In the genomic region with DNA sequence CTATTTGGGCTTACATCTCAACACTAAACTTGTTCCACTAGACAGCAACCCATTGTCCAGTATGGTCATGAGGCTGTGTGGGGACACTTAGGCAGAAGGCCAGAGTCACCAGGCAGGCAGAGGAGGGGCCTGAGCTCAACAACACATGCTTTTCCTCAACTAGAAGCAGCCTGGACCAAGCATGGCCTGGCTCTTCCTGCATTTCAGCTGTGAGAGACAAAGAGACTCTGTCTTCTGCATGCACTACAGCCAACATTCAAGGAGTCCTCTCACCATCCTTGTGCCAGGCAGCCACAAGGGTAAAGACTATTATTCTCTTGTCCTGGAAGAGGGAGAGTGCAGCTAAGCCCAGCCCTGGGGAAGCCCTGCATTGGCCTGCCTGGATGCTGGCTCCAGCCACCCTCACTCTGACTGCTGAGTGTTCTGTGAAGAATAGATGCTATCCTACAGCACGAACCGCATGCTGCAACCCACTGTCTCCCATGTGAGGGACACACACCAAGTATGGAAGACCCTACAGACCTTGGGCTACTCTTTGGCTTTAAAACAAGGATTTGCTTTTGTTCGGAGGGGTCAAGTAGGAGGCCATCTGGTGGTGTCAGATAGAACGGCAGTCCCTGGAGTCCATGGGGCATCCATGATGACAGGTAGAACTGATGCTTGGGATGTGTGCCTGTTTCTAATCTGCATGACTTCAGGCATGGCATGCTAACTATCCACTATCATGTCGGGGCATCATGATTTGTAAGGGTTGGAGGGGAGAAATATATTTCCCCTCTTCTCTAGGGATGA, we compare ENCODE assay signal across 12 mouse cellular contexts. TPM values are rescaled to one million over a fixed set of nuclear protein-coding genes. Genes with fewer than 3 reads are reported as not detected.
DNase-seq lines count a peak whose midpoint lies in the region; ATAC-seq and TF ChIP-seq lines count a peak whose summit lies in the region.
"Had no signal": no experiment of that assay in that cellular context is flagged by ENCODE, and none has a peak within 500 bp of the region (broad histone marks: within the 10 kb centered on the region; RNA-seq: fewer than 3 reads in every experiment).

No protein-coding gene starts in this region.

- peaks cover 39% of the 10 kb centered on the region for H3K36me3 ChIP-seq in stomach, postnatal 0 days (ENCODE audit: control insufficient read depth, insufficient read depth, low read length)
- H3K36me3 ChIP-seq: G1E had no signal

- H3K27me3 ChIP-seq in stomach, postnatal 0 days (ENCODE audit: control insufficient read depth, insufficient read depth, low read length): no peaks in the 10 kb centered on the region
- H3K27me3 ChIP-seq: lung, embryonic 15.5 days had no signal

- H3K4me3 ChIP-seq in gastrocnemius, adult 2 months: no peak overlapping the region
- no peak overlapping the region for H3K4me3 ChIP-seq in lung, adult 2 months (replicated peaks; ENCODE audit: extremely low read depth, low read depth, low read length)
- no peak overlapping the region for H3K4me3 ChIP-seq in cortical plate, adult 2 months (ENCODE audit: insufficient read depth, low read length)
- no peak overlapping the region for H3K4me3 ChIP-seq in stomach, postnatal 0 days (ENCODE audit: low read depth, low read length)
- H3K4me3 ChIP-seq: lung, embryonic 15.5 days had no signal

- peak; percentile 51 for TF ChIP-seq CTCF in gastrocnemius, adult 2 months (IDR thresholded peaks at IDR 0.05)
- TF ChIP-seq CTCF in lung, adult 2 months (IDR thresholded peaks at IDR 0.05; ENCODE audit: insufficient read depth, low read length): peak; percentile 29; the same call in 1 of the 2 replicates
- TF ChIP-seq CTCF in cortical plate, adult 2 months (IDR thresholded peaks at IDR 0.05; ENCODE audit: extremely low read depth, insufficient read depth, low read length): peak; percentile 32; the same call in 1 of the 2 replicates
- TF ChIP-seq CTCF in stomach, postnatal 0 days (IDR thresholded peaks at IDR 0.05; ENCODE audit: low read depth): peak; percentile 60

- H3K27ac ChIP-seq in gastrocnemius, adult 2 months: no peak overlapping the region
- H3K27ac ChIP-seq in cortical plate, adult 2 months (ENCODE audit: insufficient read depth, low read length): peak overlapping the region; percentile 89
- no peak overlapping the region for H3K27ac ChIP-seq in stomach, postnatal 0 days (replicated peaks)
- H3K27ac ChIP-seq: lung, embryonic 15.5 days had no signal

- no peak overlapping the region for H3K4me2 ChIP-seq in stomach, postnatal 0 days (replicated peaks; ENCODE audit: low read depth)
- H3K4me2 ChIP-seq: lung, embryonic 15.5 days had no signal

- no peak overlapping the region for H3K9ac ChIP-seq in stomach, postnatal 0 days (ENCODE audit: low read length)
- H3K9ac ChIP-seq: lung, embryonic 15.5 days had no signal

- intact Hi-C loops in gastrocnemius, adult 2 months (cut with DNase I): loop anchor here (10.0 kb wide), 1 partner anchor 100 kb away; no protein-coding TSS in a partner anchor

- no peak for ATAC-seq in stomach, postnatal 0 days (ENCODE audit: low FRiP score, low TSS enrichment)

- TF ChIP-seq POLR2A in lung, adult 2 months (IDR thresholded peaks at IDR 0.05; ENCODE audit: borderline replicate concordance, extremely low read depth, low read depth, low read length): no peak
- no peak for TF ChIP-seq POLR2A in cortical plate, adult 2 months (IDR thresholded peaks at IDR 0.05; ENCODE audit: extremely low read depth, insufficient read depth, low read length)

- no peaks in the 10 kb centered on the region for H3K4me1 ChIP-seq in lung, adult 2 months (ENCODE audit: control insufficient read depth, insufficient read depth, low read length)
- no peaks in the 10 kb centered on the region for H3K4me1 ChIP-seq in cortical plate, adult 2 months (ENCODE audit: control insufficient read depth, insufficient read depth, low read length)
- no peaks in the 10 kb centered on the region for H3K4me1 ChIP-seq in stomach, postnatal 0 days (replicated peaks; ENCODE audit: control insufficient read depth, insufficient read depth)
- H3K4me1 ChIP-seq: lung, embryonic 15.5 days had no signal

- no peak for TF ChIP-seq EP300 in stomach, postnatal 0 days (optimal IDR thresholded peaks at IDR 0.05)

- no peaks in the 10 kb centered on the region for H3K9me3 ChIP-seq in stomach, postnatal 0 days (ENCODE audit: control insufficient read depth, low read length)
- H3K9me3 ChIP-seq: G1E; lung, embryonic 15.5 days had no signal

- 78% methylated on average over 5 of the region's 5 CpGs for WGBS in lung, adult 2 months
- WGBS in stomach, postnatal 0 days: 80% methylated on average over 5 of the region's 5 CpGs

- no peak for DNase-seq in gastrocnemius, adult 2 months
- no peak for DNase-seq in gastrocnemius, adult 8-10 months (ENCODE audit: low spot score in 2 of 2)
- DNase-seq in lung, adult 2 months: no peak
- no peak for DNase-seq in lung, postnatal 4 days
- no peak for DNase-seq in stomach, postnatal 0 days (ENCODE audit: low spot score)
- no peak for DNase-seq in thymus, postnatal 4 days
- no peak for DNase-seq in urinary bladder, postnatal 4 days (ENCODE audit: low spot score in 2 of 2)
- DNase-seq: adrenal gland, postnatal 25 days; kidney, postnatal 36 days had no signal

RNA-seq across cellular contexts. Expression of a gene that starts 42.2 kb away (rescaled TPM):
- total RNA-seq in gastrocnemius, adult 2 months (2021): 10 to 100 TPM; 46.7 to 55.3 TPM
- total RNA-seq in gastrocnemius, adult 8-10 months (2022): 10 to 100 TPM; 46.6 to 49.7 (median 47.6) TPM
- polyA plus RNA-seq in lung, adult 2 months (2012; rRNA removed): 69.0 and 71.5 TPM in 2 replicates
- 61.4 and 63.3 TPM in 2 replicates for polyA plus RNA-seq in cortical plate, adult 2 months (2012; rRNA removed)
- polyA plus RNA-seq in stomach, postnatal 0 days (2015; fragmentation: Nextera tagmentation; extraction: Ambion mirVana): 54.4 and 55.6 TPM in 2 replicates
- polyA plus RNA-seq: G1E had no signal
